Mouse (Mus musculus): ENCODE results near the gene Shq1. TPM values are rescaled to one million over a fixed set of nuclear protein-coding genes. Genes with fewer than 3 reads are reported as not detected.

Shq1 gene
- polyA plus RNA-seq, 1 experiment from 2014 or later: 23.7 TPM

GRCm38 (mm10) chr6:100704574-100705365, 33.8 kb upstream of the Shq1 start, which contains the start of gene Gxylt2:
Gxylt2 (plus strand) TSS chr6:100704734.
- H3K27ac ChIP-seq (replicated peaks): peak within 1 kb of the TSS; percentile 90
- H3K4me3 ChIP-seq: peak within 1 kb of the TSS; percentile 83
- peaks cover 33% of the 10 kb centered on the region for H3K4me1 ChIP-seq
- no peaks in the 10 kb centered on the region for H3K36me3 ChIP-seq (replicated peaks)
- under 1% methylated on average over 77 of the region's 77 CpGs for WGBS
- DNase-seq (ENCODE audit: low spot score): peak; percentile 86
- no peaks in the 10 kb centered on the region for H3K9me3 ChIP-seq
- H3K27me3 ChIP-seq (replicated peaks; ENCODE audit: low read depth, poor library complexity, severe bottlenecking): peaks cover 58% of the 10 kb centered on the region

DNA sequence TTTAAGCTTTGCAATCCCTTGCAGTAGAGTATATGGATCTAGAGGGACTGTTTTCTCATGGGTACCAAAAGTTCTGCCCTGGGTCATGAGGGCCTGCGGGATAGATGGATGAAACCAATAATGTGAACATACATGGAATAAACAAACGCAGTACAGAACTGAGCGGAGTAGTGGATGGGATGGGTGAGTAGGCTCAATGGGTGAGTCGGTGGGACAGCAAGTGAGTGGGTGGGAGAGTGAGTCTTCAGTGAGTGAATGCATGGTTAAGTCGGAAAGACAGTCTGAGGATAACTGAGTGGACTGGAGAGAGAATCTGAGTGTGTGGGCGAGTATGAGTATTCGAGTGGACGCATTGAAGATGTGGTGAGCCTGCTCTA, 33.2 kb upstream of the Shq1 start:
- peaks cover 28% of the 10 kb centered on the region for H3K4me1 ChIP-seq
- 33% methylated on average over 8 of the region's 8 CpGs for WGBS
- peak overlapping the region; percentile 83 for H3K4me3 ChIP-seq
- no peaks in the 10 kb centered on the region for H3K36me3 ChIP-seq (replicated peaks)
- peak overlapping the region; percentile 90 for H3K27ac ChIP-seq (replicated peaks)
- no peaks in the 10 kb centered on the region for H3K9me3 ChIP-seq
- peaks cover 58% of the 10 kb centered on the region for H3K27me3 ChIP-seq (replicated peaks; ENCODE audit: low read depth, poor library complexity, severe bottlenecking)
- DNase-seq (ENCODE audit: low spot score): no peak

- H3K4me1 ChIP-seq: peaks cover 19% of the 10 kb centered on the region
- peaks cover 37% of the 10 kb centered on the region for H3K27me3 ChIP-seq (replicated peaks; ENCODE audit: low read depth, poor library complexity, severe bottlenecking)
- H3K4me3 ChIP-seq: no peak overlapping the region
- no peaks in the 10 kb centered on the region for H3K36me3 ChIP-seq (replicated peaks)
- DNase-seq (ENCODE audit: low spot score): no peak
- no peak overlapping the region for H3K27ac ChIP-seq (replicated peaks)
- H3K9me3 ChIP-seq: no peaks in the 10 kb centered on the region
- 65% methylated on average over 5 of the region's 5 CpGs for WGBS
Observed at GRCm38 (mm10) chr6:100700774-100701173, 29.8 kb upstream of the Shq1 start.

DNA sequence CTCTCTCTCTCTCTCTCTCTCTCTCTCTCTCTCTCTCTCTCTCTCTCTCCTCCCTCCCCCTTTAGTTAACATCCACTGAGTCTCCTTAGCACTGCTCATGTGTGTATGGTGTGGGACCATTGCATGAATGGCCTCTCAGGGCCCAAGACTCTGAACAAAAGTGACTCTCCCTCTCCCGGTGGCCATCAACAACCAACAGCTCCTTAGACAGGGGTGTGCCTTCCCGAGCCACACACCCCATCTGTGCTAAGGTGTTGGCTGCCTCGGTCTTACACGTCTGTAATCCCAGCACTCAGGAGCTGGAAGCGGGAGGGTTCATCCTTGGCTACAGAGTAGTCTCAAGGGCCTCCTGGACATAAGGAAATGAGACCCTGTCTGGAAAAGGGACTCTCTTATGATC, 29.0 kb upstream of the Shq1 start:
- H3K36me3 ChIP-seq (replicated peaks): no peaks in the 10 kb centered on the region
- no peak overlapping the region for H3K4me3 ChIP-seq
- H3K9me3 ChIP-seq: no peaks in the 10 kb centered on the region
- no peak overlapping the region for H3K27ac ChIP-seq (replicated peaks)
- peaks cover 29% of the 10 kb centered on the region for H3K27me3 ChIP-seq (replicated peaks; ENCODE audit: low read depth, poor library complexity, severe bottlenecking)
- no peak for DNase-seq (ENCODE audit: low spot score)
- peaks cover 11% of the 10 kb centered on the region for H3K4me1 ChIP-seq
- 84% methylated on average over 5 of the region's 5 CpGs for WGBS

DNA sequence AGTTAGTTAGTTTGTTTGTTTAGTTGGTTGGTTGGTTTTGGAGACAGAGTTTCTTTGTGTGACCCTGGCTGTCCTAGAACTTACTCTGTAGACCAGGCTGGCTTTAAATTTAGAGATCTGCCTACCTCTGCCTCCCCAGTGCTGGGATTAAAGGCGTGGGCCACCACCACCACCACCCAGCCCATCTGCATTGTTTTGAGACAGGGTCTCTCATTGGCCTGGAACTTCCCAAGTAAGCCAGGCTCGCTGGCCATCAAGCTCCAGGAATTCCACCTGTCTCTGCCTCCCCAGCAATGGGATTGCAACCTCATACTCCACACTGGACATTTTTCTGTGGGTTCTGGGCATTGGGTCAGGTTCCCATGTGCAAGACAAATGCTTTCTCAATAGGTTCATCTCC, 15.4 kb upstream of the Shq1 start:
- Histone ChIP-seq H3K27me3 (replicated peaks; ENCODE audit: low read depth, poor library complexity, severe bottlenecking) (no peaks in the 10 kb centered on the region), H3K4me3 (no peak overlapping the region), H3K27ac (replicated peaks) (no peak overlapping the region), H3K4me1 (no peaks in the 10 kb centered on the region), H3K9me3 (no peaks in the 10 kb centered on the region), H3K36me3 (replicated peaks) (no peaks in the 10 kb centered on the region)
- 79% methylated on average over 2 of the region's 2 CpGs for WGBS
- no peak for DNase-seq (ENCODE audit: low spot score)

- WGBS: 98% methylated on average over 2 of the region's 2 CpGs
- Histone ChIP-seq H3K9me3 (no peaks in the 10 kb centered on the region), H3K27ac (replicated peaks) (no peak overlapping the region), H3K27me3 (replicated peaks; ENCODE audit: low read depth, poor library complexity, severe bottlenecking) (no peaks in the 10 kb centered on the region), H3K4me3 (no peak overlapping the region), H3K4me1 (no peaks in the 10 kb centered on the region), H3K36me3 (replicated peaks) (no peaks in the 10 kb centered on the region)
- DNase-seq (ENCODE audit: low spot score): no peak
Observed at GRCm38 (mm10) chr6:100678636-100679035, 7.7 kb upstream of the Shq1 start.

GRCm38 (mm10) chr6:100676461-100676860, 5.5 kb upstream of the Shq1 start:
- no peak for DNase-seq (ENCODE audit: low spot score)
- Histone ChIP-seq H3K36me3 (replicated peaks) (no peaks in the 10 kb centered on the region), H3K4me3 (no peak overlapping the region), H3K27me3 (replicated peaks; ENCODE audit: low read depth, poor library complexity, severe bottlenecking) (peaks cover 4% of the 10 kb centered on the region; the same call in 1 of the 2 replicates), H3K9me3 (no peaks in the 10 kb centered on the region), H3K27ac (replicated peaks) (no peak overlapping the region), H3K4me1 (peaks cover 3% of the 10 kb centered on the region)
- 80% methylated on average over 7 of the region's 7 CpGs for WGBS

DNA sequence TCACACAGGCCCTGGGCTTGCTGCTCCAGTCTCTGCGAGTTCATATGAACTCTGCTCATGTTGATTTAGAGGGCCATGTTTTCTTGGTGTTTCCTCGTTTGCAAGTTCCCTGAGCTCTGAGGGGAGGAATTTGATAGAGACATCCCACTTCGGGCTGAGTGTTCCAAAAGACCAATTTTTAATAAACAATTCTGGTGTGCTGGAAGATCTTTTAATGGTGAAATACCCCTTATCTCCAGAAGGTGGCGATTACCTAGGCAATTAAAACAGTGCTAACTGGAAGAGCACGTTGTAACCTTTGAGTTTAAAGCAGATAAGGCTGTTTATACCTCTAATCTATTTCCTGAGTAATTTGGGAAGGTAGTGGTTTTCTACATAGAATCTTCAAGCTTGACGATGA, 4.0 kb upstream of the Shq1 start:
- no peaks in the 10 kb centered on the region for H3K9me3 ChIP-seq
- DNase-seq (ENCODE audit: low spot score): no peak
- peaks cover 13% of the 10 kb centered on the region for H3K4me1 ChIP-seq
- no peak overlapping the region for H3K4me3 ChIP-seq
- peaks cover 4% of the 10 kb centered on the region; the same call in 1 of the 2 replicates for H3K27me3 ChIP-seq (replicated peaks; ENCODE audit: low read depth, poor library complexity, severe bottlenecking)
- no peaks in the 10 kb centered on the region for H3K36me3 ChIP-seq (replicated peaks)
- WGBS: 28% methylated on average over 6 of the region's 6 CpGs
- H3K27ac ChIP-seq (replicated peaks): no peak overlapping the region

DNA sequence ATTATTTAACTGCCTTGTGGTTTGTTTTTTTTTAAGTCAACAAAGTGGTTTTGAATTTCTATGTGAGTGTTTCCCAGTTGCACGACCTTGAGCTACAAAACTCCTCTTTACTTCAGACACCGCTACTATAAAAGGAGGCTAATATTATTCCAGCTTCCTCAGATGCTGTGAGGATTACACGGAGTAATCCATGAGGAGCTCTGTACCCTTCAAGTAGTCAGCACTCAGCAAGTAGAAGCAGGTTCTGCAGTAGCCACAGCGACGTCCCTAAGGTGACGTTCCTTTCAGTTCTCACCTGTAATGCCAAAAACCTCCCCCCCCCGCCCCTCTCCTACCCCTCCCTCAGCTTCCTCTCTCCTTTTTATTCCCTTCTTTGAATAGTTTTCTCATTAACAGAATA, 444 bp upstream of the Shq1 start:
- H3K36me3 ChIP-seq (replicated peaks): no peaks in the 10 kb centered on the region; the same call in 1 of the 2 replicates
- H3K27ac ChIP-seq (replicated peaks): no peak overlapping the region
- H3K4me1 ChIP-seq: peaks cover 19% of the 10 kb centered on the region
- H3K27me3 ChIP-seq (replicated peaks; ENCODE audit: low read depth, poor library complexity, severe bottlenecking): peaks cover 4% of the 10 kb centered on the region; the same call in 1 of the 2 replicates
- 9% methylated on average over 7 of the region's 7 CpGs for WGBS
- H3K9me3 ChIP-seq: no peaks in the 10 kb centered on the region
- H3K4me3 ChIP-seq: peak overlapping the region; percentile 94
- no peak for DNase-seq (ENCODE audit: low spot score)

GRCm38 (mm10) chr6:100670370-100670841, 551 bp downstream of the Shq1 start:
- H3K4me3 ChIP-seq: peak overlapping the region; percentile 94
- under 1% methylated on average over 32 of the region's 32 CpGs for WGBS
- H3K27ac ChIP-seq (replicated peaks): peak overlapping the region; percentile 85
- H3K36me3 ChIP-seq (replicated peaks): peaks cover 5% of the 10 kb centered on the region
- DNase-seq (ENCODE audit: low spot score): peak; percentile 58
- H3K4me1 ChIP-seq: peaks cover 19% of the 10 kb centered on the region
- peaks cover 4% of the 10 kb centered on the region; the same call in 1 of the 2 replicates for H3K27me3 ChIP-seq (replicated peaks; ENCODE audit: low read depth, poor library complexity, severe bottlenecking)
- no peaks in the 10 kb centered on the region for H3K9me3 ChIP-seq

DNA sequence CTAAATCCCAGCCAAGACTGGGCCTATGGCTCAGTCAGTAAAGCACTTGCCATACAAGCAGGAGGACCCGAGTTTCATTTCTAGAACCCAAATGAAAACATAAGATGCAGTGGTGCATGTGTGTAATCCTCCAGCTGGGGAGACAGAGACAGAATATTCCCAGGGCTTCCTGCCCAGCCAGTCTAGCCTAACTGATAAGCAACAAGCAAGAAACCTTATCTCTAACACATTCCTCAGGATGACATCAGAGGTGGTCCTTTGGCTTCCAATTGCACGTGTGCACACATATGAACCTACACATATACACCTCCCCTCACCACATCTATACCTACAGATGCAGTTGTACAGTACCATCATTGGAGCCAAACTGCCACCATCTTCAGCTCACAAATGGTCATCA, 2.1 kb downstream of the Shq1 start:
- no peak overlapping the region for H3K4me3 ChIP-seq
- H3K4me1 ChIP-seq: peaks cover 19% of the 10 kb centered on the region
- WGBS: 81% methylated on average over 2 of the region's 2 CpGs
- H3K27ac ChIP-seq (replicated peaks): no peak overlapping the region
- peaks cover 20% of the 10 kb centered on the region for H3K36me3 ChIP-seq (replicated peaks)
- H3K27me3 ChIP-seq (replicated peaks; ENCODE audit: low read depth, poor library complexity, severe bottlenecking): peaks cover 4% of the 10 kb centered on the region; the same call in 1 of the 2 replicates
- DNase-seq (ENCODE audit: low spot score): no peak
- H3K9me3 ChIP-seq: no peaks in the 10 kb centered on the region

GRCm38 (mm10) chr6:100667644-100668043, 3.3 kb downstream of the Shq1 start:
- Histone ChIP-seq H3K9me3 (no peaks in the 10 kb centered on the region), H3K36me3 (replicated peaks) (peaks cover 32% of the 10 kb centered on the region), H3K27me3 (replicated peaks; ENCODE audit: low read depth, poor library complexity, severe bottlenecking) (peaks cover 4% of the 10 kb centered on the region; the same call in 1 of the 2 replicates), H3K4me3 (no peak overlapping the region), H3K4me1 (peaks cover 19% of the 10 kb centered on the region), H3K27ac (replicated peaks) (no peak overlapping the region)
- WGBS: 91% methylated on average over 8 of the region's 8 CpGs
- DNase-seq (ENCODE audit: low spot score): no peak

DNA sequence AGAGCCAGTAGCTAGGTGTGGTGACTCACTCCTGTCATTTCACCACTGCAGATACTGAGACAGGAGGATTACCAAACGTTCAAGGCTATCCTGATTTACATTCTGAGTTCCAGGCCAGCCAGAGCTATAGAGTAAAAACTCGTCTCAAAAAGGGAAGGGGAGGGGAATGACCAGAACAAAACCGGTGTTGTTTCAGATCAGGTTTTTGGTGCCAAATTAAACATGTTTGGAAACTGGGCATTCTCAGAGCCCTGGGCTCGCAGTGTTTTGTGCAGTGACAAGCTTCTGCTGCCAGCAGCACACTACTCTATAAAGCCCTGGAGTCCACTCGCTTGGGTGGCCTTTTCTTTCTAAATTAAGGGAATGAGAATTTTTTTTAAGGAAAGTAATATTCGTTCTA, 8.7 kb downstream of the Shq1 start:
- no peaks in the 10 kb centered on the region for H3K4me1 ChIP-seq
- WGBS: 83% methylated on average over 6 of the region's 6 CpGs
- H3K9me3 ChIP-seq: no peaks in the 10 kb centered on the region
- no peaks in the 10 kb centered on the region for H3K27me3 ChIP-seq (replicated peaks; ENCODE audit: low read depth, poor library complexity, severe bottlenecking)
- H3K4me3 ChIP-seq: no peak overlapping the region
- H3K27ac ChIP-seq (replicated peaks): no peak overlapping the region
- DNase-seq (ENCODE audit: low spot score): no peak
- peaks cover 71% of the 10 kb centered on the region for H3K36me3 ChIP-seq (replicated peaks)
